Mouse (Mus musculus) hindbrain, embryonic 11.5 days (tissue): Measurements from ENCODE around the gene Slc35e3. TPM values are rescaled to one million over a fixed set of nuclear protein-coding genes. Genes with fewer than 3 reads are reported as not detected.
"Not testable (repeated sequence)": the region's sequence is repeated elsewhere in the genome, so short reads cannot be mapped to it uniquely, and the experiment has no call there.

Source experiments
- ATAC-seq: fragments of 200-750 bp; cut with Nextera tagmentation; 2 replicates; pipeline ENCODE4 v1.8.0; 2017; ENCODE audit warnings: mild to moderate bottlenecking, moderate TSS enrichment, moderate library complexity; ENCODE audit not compliant: low FRiP score
- DNase-seq: peaks from one replicate; pipeline ENCODE4 v3.0.0-alpha.2; 2015; ENCODE audit warnings: low spot score
- H3K27ac ChIP-seq: fragments of 300-500 bp; sonication (generic); 2 replicates; pipeline ENCODE4 v1.5.1; 2014; ENCODE audit warnings: mild to moderate bottlenecking, low read depth, low read length
- H3K27me3 ChIP-seq: fragments of 300-500 bp; sonication (generic); 2 replicates; pipeline ENCODE4 v1.6.1; 2014; ENCODE audit warnings: mild to moderate bottlenecking, low read length, moderate library complexity, mixed read lengths; ENCODE audit not compliant: control insufficient read depth, insufficient read depth
- H3K36me3 ChIP-seq: fragments of 300-500 bp; sonication (generic); 2 replicates; pipeline ENCODE4 v1.6.1; 2014; ENCODE audit warnings: mild to moderate bottlenecking, low read length, moderate library complexity, mixed read lengths; ENCODE audit not compliant: control insufficient read depth, insufficient read depth
- H3K4me1 ChIP-seq: fragments of 300-500 bp; sonication (generic); replicated peaks from 2 replicates; pipeline ENCODE4 v1.6.1; 2014; ENCODE audit warnings: low read length, mixed read lengths; ENCODE audit not compliant: control insufficient read depth, insufficient read depth
- H3K4me2 ChIP-seq: fragments of 300-500 bp; sonication (generic); replicated peaks from 2 replicates; pipeline ENCODE4 v1.6.1; 2014; ENCODE audit warnings: mild to moderate bottlenecking, low read depth, low read length
- H3K4me3 ChIP-seq: fragments of 300-500 bp; sonication (generic); 2 replicates; pipeline ENCODE4 v1.5.1; 2014; ENCODE audit warnings: low read depth, low read length
- H3K9ac ChIP-seq: fragments of 300-500 bp; sonication (generic); 2 replicates; pipeline ENCODE4 v1.6.1; 2014; ENCODE audit warnings: low read depth, low read length
- H3K9me3 ChIP-seq: fragments of 300-500 bp; sonication (generic); 2 replicates; pipeline ENCODE4 v1.6.1; 2016; ENCODE audit warnings: low read length; ENCODE audit not compliant: control insufficient read depth
- whole genome bisulfite sequencing: fragments of 180-500 bp; shearing (Covaris S2); extraction: QIAGEN DNeasy Blood & Tissue Kit; methylation state at CpG from one replicate; pipeline ENCODE4 v1.1.7; 2014; 5-methylcytosine and 5-hydroxymethylcytosine counted together
- polyA plus RNA-seq: library from polyadenylated mRNA; unstranded; fragments of >200 nt; fragmentation: Nextera tagmentation; extraction: Ambion mirVana; gene quantifications from 2 replicates; pipeline ENCODE4 v1.2.1, GENCODE M21; 2014

Gene Slc35e3
- polyA plus RNA-seq, 1 experiment from 2014 or later: 18.2 TPM

DNA sequence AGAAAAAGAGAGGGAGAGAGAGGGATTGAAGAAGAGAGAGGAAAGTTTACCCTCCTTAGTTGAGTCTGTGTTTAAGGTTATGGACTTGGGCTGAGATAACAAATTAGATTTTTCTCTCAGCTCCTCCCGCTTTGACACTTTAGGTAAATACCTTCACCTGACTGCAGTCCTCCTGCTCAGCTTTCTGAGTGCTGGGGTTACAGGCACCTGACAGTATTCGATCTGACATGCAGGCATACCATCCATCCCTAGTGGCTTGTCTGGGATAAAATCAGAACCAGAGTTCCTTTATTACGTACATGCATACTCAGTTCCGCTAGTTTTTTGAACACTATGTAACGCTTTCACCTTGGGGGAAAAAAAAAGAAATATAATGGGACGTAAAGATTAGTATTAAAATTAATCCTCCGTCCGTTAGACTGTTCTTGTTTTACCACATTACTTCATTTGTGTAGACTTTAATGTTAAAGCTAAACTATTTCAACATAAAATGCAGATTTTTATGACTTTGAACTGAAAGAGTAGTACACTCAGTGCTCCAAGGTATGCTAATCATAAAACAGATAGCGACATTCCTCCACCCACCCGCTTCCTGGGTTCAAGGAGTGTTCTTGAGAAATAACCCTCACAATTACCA lies 3.0 kb upstream of the Slc35e3 start:
- Histone ChIP-seq H3K27me3 (no peaks in the 10 kb centered on the region), H3K4me3 (no peak overlapping the region), H3K27ac (no peak overlapping the region), H3K4me1 (no peaks in the 10 kb centered on the region), H3K9ac (no peak overlapping the region), H3K9me3 (no peaks in the 10 kb centered on the region), H3K36me3 (peaks cover 4% of the 10 kb centered on the region; the same call in 1 of the 2 replicates), H3K4me2 (no peak overlapping the region)
- DNase-seq (no peak), ATAC-seq (no peak)
- WGBS: 97% methylated on average over 10 of the region's 10 CpGs

DNA sequence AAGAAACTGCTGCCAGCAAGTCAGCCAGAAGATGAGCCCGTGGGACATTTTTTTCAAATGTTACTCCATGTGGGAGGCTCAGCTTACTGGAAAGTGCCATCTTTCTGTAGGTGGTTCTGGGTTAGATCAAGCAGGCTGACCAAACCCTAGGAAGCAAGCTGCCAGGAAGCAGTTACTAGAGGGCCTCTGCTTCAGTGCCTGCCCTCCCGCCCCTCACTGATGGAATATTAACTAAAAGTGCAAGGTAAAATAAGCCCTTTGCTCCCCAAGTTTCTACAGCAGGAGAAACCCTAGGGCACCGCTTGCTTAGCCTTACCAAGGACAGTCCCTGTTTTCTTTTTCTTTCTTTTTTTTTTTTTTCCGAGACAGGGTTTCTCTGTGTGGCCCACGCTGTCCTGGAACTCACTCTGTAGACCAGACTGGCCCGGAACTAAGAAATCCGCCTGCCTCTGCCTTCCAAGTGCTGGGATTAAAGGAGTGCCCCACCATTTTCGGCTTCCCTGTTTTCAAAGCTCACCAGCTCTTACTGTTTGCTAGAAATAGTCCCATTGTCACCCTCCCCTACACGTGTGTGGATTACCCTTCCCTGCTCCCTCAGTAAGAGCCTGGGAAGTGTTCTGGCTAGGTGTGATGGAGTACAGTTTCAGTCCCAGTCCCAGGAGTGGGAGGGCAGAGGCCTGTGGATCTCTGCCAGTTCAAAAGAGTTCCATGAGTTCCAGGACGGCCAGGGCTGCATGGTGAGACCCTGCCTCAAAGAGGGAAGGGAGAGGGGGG lies 2.3 kb upstream of the Slc35e3 start:
- DNase-seq (no peak), ATAC-seq (no peak)
- no peaks in the 10 kb centered on the region for H3K4me1 ChIP-seq

DNA sequence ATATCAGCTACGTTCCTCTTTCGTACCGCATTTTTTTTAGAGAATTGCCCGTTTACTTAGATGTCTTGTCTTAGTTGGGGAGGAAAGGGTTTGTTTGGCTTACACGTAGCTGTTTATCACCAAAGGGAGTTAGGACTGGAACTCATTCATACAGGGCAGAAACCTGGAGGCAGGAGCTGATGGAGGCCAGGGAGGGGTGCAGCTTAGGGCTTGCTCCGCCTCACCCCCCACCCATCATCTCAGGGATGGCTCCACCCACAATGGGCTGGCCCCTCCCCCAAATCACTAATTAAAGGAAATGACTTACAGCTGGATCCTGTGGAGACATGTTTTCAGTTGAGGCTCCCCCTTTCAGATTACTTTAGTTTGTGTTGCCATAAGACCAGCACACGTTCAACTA lies 1.5 kb upstream of the Slc35e3 start:
- Histone ChIP-seq H3K27ac (no peak overlapping the region), H3K27me3 (no peaks in the 10 kb centered on the region), H3K4me2 (no peak overlapping the region), H3K9me3 (no peaks in the 10 kb centered on the region), H3K36me3 (peaks cover 4% of the 10 kb centered on the region; the same call in 1 of the 2 replicates), H3K9ac (no peak overlapping the region), H3K4me1 (no peaks in the 10 kb centered on the region), H3K4me3 (no peak overlapping the region)
- DNase-seq: no peak
- ATAC-seq: no peak
- WGBS: 94% methylated on average over 7 of the region's 7 CpGs

More for the DNA sequence above, 2.3 kb upstream of the Slc35e3 start:
- peaks cover 4% of the 10 kb centered on the region; the same call in 1 of the 2 replicates for H3K36me3 ChIP-seq
- H3K9ac ChIP-seq: no peak overlapping the region
- WGBS: 90% methylated on average over 10 of the region's 10 CpGs
- no peaks in the 10 kb centered on the region for H3K27me3 ChIP-seq
- H3K4me2 ChIP-seq: no peak overlapping the region
- H3K9me3 ChIP-seq: no peaks in the 10 kb centered on the region
- no peak overlapping the region for H3K4me3 ChIP-seq
- no peak overlapping the region for H3K27ac ChIP-seq

DNA sequence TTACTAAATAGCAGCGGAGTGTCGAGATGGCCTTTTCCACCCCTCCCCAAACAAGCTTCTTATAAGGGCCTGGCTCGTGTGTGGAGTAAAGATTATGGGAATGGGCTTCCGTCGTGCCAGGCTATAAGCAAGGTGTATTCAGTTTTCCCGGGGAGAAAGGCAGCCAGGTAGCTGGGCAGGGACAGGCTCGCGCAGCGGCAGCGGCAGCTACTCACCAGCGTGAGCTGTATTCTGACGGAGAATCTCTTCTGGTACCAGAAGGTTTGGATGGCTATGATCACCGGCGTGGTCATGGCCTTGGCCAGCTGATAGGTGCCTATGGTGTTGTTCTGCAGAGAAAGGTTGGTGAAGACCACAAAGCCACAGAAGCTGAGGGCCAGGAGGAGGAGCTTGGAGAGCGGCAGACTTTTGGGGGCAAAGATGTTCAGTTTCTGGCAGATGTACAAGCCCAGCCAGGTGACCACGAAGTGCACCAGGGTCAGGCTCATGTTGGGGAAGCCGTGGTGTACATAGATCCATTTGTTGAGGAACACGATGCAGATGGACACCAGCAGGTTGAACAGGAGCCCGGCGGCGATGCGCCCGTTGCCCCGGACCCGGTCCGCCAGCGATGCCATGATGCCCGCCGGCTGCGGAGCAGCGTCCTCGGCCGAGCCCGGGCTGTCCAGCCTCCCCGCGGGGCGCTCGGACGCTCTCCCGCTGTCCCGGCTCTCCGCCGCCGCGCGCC lies 432 bp downstream of the Slc35e3 start:
- peak overlapping the region; percentile 88 for H3K4me2 ChIP-seq
- H3K4me1 ChIP-seq, H3K27ac ChIP-seq, H3K9me3 ChIP-seq, H3K27me3 ChIP-seq, H3K36me3 ChIP-seq: not testable (repeated sequence)
- peak overlapping the region; percentile 50 for H3K4me3 ChIP-seq
- peak; percentile 53 for ATAC-seq
- DNase-seq: peak; percentile 46
- H3K9ac ChIP-seq: peak overlapping the region; percentile 52
- WGBS: 3% methylated on average over 12 of the region's 46 CpGs

DNA sequence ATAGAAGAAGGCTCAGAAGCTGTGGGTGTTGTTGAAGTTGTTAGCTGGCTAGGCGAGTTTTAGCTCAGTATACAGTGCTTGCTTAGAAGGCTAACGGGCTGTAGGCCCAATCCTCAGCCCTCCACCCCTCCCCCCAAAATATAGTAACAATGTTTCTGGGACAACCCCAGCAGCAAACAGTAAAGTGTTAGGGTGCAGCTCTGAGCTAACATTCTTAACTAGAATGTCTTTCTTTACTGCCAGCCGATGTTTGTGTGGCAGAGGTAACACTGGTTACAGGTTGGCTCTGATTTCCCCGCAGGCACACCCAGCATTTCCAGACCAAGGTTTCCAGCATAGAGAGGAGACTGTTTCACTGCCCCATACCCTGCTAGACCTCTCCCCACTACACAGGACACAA lies 2.2 kb downstream of the Slc35e3 start:
- Histone ChIP-seq H3K4me1 (no peaks in the 10 kb centered on the region), H3K4me3 (no peak overlapping the region), H3K4me2 (no peak overlapping the region), H3K27ac (no peak overlapping the region; the same call in 1 of the 2 replicates), H3K27me3 (no peaks in the 10 kb centered on the region), H3K36me3 (no peaks in the 10 kb centered on the region), H3K9me3 (no peaks in the 10 kb centered on the region), H3K9ac (no peak overlapping the region)
- 87% methylated on average over 4 of the region's 4 CpGs for WGBS
- ATAC-seq (no peak), DNase-seq (no peak)

DNA sequence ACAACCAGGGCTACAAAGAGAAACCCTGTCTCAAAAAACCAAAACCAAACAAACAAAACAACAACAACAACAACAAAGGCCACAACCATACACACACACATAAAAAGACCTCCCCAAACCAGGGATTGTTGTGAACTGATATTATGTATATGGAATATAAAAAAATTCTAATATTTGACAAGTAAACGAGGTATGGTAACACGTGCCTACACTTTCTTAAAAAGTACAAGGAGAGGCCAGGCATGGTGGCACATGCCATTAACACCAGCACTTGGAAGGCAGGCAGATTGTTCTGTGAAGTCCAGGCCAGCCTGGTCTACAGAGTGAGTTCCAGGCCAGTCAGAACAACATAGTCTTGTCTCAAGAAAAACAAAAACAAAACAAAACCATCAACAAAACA lies 3.0 kb downstream of the Slc35e3 start:
- H3K27me3 ChIP-seq: no peaks in the 10 kb centered on the region
- H3K4me1 ChIP-seq: no peaks in the 10 kb centered on the region
- ATAC-seq (no peak), DNase-seq (no peak)
- WGBS: 89% methylated on average over 2 of the region's 2 CpGs
- no peak overlapping the region for H3K27ac ChIP-seq
- no peak overlapping the region for H3K4me2 ChIP-seq
- H3K36me3 ChIP-seq: no peaks in the 10 kb centered on the region
- no peak overlapping the region for H3K4me3 ChIP-seq
- H3K9me3 ChIP-seq: no peaks in the 10 kb centered on the region
- H3K9ac ChIP-seq: no peak overlapping the region

DNA sequence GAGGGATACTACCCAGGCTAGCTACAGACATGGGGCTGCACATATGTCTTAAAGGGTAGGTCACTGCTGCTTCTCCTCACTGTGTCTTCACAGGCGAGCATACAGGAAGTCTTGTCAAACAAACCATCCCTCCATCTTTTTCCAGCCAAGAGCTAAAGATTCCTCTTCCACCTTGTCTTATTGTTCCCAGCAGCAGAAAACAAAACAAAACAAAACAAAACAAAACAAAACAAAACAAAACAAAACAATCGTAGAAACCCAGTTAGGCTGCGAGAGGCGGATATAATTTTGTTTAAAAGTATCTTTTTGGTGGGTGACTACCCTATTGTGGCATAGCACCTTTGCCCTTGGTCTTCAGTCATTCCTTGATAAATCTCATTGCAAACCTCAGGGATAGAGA lies 3.5 kb downstream of the Slc35e3 start:
- ATAC-seq (no peak), DNase-seq (no peak)
- Histone ChIP-seq H3K4me1 (no peaks in the 10 kb centered on the region), H3K27ac (no peak overlapping the region), H3K4me3 (no peak overlapping the region), H3K4me2 (no peak overlapping the region), H3K36me3 (no peaks in the 10 kb centered on the region), H3K9ac (no peak overlapping the region), H3K27me3 (no peaks in the 10 kb centered on the region), H3K9me3 (no peaks in the 10 kb centered on the region)
- WGBS: 91% methylated on average over 4 of the region's 4 CpGs

DNA sequence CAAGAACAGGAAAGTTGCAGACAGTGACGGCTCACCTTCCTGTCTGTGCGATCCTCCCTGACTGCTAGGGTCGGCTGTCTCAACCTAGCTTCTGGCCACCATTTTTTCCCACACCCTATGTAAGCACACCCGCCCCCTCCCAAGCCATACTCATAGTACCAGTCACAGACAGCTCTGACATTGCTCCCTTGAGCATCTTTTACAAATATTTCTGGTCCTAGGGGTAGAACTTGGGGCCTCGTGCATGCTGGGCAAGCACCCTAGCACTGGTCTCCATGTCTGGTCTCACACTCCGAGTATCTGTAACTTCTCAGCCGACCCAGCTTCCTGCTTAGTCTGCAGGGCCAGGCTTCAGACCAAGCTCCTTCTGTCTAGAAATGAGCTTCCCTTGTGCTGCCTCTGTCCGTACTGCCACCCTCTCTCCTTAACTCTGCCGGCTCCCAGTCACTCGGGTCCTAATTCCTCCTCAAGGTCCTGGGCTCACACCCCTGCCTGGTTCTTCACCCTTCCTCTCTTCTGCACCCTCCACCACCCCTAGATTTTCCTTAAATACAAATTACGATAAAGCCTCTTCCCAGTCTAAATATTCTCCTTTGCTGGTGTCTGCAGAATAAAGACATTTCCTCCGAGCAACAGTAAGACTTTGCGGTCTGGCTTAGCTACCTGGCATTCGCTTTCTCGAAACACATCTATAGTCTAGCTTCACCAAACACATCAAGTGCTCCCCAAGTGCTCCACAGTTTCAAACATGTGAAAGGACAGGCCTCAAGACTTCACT lies 4.3 kb downstream of the Slc35e3 start:
- no peak overlapping the region for H3K9ac ChIP-seq
- H3K9me3 ChIP-seq: no peaks in the 10 kb centered on the region
- no peak for ATAC-seq
- no peak overlapping the region for H3K27ac ChIP-seq
- H3K36me3 ChIP-seq: no peaks in the 10 kb centered on the region
- no peaks in the 10 kb centered on the region for H3K27me3 ChIP-seq
- DNase-seq: no peak
- 87% methylated on average over 15 of the region's 15 CpGs for WGBS
- H3K4me2 ChIP-seq: no peak overlapping the region
- no peaks in the 10 kb centered on the region for H3K4me1 ChIP-seq
- no peak overlapping the region for H3K4me3 ChIP-seq
